Mouse (Mus musculus) adrenal gland, postnatal 36 days (tissue): ENCODE data around the gene Cdiptos. TPM values are rescaled to one million over a fixed set of nuclear protein-coding genes. Genes with fewer than 3 reads are reported as not detected.

ENCODE experiments used
- DNase-seq, 2 experiments: peaks; one replicate each; pipeline ENCODE4 v3.0.0; 2021; ENCODE audit warnings: mixed read lengths in 1 of 2
- total RNA-seq, 2 experiments: library from RNA; stranded (reverse); gene quantifications; 2 replicates each; pipeline ENCODE4 v1.2.3; 2021

Cdiptos gene
- total RNA-seq, 2 experiments from 2014 or later: 0.60 to 0.69 TPM

DNA sequence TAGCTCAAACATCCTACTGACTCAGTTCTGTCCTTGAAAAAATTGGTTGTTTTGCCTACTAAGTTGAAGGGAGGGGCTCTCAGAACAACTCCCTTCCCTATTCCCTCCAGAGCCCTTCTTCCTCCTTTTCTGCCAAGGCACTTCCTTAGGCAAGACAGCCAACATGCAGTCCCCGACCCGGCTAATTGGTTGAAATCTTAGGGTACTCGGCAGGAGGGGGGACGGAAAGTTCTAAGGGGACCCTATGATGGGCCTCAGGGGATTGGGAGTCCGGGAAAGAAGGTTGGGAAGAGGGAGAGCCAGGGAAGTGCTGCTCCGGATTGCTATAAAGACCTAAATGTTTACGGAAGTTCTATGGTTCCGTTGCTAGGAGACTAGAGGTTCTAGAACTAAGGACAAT, 405 bp downstream of the Cdiptos start:
- DNase-seq: peak; percentile 15 to 25

DNA sequence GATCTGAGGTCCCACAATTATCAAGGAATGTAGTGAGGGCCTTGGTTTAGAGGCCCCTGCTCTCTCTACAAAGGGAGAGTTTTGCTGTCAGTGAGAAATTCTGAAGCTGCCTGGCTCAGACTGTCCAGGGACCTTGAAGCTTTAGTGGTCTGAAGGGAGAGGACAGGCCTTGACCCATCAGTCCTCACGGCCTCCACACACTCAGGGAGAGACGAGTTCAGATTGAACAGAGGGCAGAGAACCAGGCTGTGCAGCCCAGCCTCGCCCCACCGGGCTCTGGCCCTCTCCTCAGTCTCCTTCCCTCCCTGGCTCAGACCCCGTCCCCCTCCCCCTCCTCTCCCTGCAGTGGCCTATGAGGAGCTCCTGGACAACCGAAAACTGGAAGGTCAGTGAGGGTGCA, 8.5 kb downstream of the Cdiptos start:
- peak; percentile 50 to 69 for DNase-seq

DNA sequence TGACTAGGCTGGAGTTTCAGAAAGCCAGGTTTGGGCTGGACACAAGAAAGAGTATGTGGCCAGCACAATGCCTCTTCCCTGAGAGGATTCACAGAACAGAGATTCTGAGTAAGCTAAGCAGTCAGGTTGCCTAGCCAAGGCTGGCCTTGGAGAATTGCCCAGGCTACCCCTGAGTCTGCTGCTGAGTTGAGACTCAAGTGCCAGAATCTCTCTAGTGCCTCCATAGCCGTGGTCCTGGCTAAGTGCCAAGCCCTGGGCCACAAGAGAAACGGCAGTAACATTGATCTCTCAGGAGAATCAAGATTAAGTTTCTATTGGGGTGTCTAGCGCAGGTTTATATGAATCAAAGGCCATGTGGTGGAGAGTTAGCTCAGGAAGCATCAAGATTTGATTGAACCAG, 10.3 kb downstream of the Cdiptos start:
- peak in 1 of 2 experiments; percentile 26 for DNase-seq

DNA sequence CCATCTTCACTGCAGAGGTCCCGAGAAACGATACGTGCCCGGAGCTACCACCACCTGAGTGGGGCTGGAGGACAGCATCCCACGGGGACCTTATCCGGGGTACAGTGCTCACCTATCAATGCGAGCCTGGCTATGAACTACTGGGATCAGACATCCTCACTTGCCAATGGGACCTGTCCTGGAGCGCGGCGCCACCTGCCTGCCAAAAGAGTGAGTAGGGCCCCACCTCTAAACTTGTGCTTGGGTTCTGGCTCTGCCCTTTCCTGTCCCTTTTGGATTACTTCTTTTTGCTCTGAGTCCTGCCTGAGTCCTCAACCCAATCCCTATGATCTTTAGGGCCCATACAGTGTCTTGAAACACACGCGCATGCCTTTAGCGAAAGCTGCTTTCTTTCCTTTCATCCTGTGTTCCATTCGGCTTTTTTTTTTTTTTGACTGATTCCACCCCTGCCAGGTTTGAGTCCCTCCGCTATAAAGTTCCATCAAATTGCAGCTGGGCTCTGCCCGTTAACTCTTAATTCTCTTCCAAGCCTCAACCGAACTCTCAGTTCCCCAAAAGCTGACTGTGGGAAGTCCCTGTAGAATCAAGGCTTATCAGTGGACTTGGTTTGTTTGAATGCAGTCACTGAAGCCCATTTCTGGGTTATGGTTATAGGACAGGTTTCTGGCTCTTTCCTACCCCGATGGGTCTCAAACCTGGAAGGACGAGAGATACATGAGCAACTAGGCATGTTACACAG, 12.2 kb downstream of the Cdiptos start:
- peak; percentile 50 to 73 for DNase-seq

DNA sequence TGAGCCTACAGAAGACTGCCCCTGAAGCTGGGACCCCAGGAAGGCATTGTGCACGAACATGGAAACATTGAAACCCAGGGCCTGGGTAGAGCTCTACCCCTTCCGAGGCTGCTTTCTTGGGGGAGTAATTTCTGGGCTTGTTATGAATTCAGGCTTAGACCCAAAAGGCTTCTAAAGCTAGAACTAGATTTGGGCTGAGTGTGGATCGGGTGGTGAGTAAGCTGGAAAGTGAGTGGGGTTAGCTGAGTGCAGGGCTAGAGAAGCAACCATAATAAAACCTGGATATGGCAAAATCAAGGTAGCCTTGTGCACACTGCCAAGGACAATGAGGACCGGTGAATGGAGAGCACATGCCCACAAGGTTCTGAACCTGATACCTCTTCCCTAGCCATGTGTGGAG, 13.9 kb downstream of the Cdiptos start:
- DNase-seq: no peak

DNA sequence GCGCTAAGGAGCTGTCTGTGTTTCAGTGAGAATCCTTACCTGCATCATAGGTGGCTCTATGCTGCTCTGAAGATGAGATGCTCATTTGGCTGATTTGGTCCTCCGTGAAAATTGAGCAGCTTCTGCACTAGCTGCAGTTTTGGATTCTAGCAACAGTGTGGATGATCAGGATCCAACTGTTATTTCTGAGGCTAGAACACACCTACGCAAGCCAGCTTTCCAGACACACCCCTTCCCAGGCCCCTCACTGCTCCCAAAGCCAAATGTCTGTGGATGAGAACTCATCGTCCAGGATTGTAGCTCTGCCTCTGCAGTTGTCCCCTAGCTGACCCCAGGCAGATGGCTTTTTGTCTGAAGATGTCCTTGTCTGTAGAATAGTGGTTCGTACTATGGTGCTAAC, 14.8 kb downstream of the Cdiptos start:
- no peak for DNase-seq

DNA sequence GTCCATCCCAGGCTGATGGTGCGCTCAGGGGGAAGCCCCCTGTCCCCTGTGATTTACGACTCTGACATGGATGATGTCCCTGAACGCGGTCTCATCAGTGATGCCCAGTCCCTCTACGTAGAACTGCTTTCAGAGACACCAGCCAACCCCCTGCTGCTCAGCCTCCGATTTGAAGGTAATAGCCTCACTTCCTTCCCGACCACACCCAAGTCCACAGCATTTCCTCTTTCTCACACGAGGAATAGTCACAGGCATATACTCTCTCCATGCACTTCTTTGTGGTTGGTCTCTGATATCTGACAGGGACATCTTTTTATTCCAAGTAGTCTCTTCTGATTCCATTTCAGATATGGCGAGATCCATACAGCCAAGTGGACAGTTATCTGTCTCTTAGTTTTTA, 16.1 kb downstream of the Cdiptos start:
- no peak for DNase-seq

DNA sequence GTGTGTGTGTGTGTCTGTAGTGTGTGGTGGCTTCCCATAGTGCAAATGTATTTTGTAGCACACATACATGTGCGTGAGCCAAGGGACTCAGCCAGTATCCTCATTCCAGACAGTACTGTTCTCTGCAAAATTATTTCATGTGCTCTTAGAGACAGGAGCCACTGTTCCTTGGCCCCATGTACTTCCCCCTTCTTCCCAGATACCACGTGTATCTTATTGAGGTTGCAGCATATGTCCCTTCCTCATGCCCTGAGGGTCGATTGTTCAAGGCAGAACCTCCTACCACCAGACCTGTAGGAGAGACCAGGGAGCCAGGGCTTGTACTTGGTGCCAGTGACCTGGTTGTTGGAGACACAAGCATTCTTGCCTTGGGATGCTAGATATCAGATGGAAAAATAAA, 20.8 kb downstream of the Cdiptos start:
- no peak for DNase-seq

DNA sequence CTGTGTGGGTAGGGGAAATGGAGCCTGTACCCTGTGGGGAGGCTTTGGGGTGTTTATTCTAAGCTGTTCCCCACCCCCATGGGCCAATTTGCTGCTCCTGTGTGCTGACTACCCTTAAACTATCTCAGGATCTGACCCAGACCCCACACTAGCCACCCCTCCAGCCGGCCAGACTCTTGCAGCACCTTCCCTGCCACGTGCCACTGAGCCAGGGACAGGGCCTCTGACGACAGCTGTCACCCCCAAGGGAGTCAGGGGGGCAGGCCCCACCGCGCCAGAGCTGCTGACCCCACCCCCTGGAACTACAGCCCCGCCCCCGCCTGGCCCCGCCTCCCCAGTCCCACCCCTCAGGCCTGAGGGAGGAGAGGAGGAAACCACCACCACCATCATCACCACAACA, 23.3 kb downstream of the Cdiptos start:
- no peak for DNase-seq

DNA sequence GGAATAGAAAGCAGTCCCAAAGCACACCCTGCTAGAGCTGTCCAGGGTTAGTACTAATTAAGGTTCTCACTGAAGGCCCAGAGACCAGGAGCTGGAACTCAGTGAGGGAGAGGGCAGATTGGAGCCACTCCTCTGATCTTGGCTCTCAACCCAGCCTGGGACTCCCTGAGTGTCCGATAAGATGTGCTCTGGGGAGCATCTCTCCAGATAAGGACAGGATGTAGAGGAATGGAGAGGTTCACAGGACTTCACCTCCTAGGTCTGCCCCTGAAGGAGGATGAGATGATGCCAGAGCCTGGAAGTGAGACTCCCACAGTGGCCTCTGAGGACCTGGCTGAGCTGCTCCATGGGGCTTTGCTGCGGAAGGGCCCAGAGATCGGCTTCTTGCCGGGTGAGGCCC, 24.2 kb downstream of the Cdiptos start:
- DNase-seq: no peak

DNA sequence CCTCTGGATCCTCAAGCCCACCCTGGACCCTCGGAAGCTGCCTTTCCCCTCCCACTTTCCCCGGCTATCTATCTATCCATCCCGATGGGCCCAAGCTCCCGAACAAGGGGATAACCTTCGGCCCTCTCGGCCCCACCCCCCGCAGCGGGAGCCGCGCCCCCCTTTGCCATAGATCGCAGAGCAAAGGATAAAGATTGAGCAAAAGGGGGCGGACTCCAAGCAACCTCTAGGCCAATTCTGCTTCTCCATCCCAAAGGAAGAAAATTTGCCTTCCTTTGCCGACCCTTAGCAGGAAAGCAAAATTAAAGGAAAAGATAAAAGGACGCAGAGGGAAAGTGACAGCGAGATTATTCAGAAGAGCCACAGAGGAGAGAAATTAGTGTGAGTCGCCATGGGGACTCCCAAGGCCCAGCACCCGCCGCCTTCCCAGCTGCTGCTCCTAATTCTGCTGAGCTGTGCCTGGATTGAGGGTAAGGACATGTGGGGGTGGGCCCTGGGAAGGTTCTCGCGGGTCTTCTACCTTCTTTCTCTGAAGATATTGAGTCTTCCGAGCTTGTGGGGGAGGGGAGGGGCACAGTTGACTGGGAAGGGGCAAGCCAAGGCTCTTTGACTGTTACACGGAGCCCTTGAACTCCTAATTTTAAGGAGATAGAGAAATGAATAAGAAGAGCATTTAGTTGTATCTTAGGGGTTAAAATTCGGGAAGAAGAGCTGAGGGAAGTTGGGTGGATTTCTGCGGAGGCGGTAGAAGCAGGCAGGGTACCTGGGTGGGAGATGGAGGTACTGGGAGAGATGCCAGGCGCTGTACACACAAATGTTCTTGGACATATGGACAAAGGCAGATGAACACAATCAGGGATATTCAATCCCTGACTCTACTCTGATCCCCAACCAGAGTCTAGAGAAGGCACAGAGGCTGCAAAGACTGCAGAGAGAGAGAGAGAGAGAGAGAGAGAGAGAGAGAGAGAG, 25.0 kb downstream of the Cdiptos start:
- no peak for DNase-seq

DNA sequence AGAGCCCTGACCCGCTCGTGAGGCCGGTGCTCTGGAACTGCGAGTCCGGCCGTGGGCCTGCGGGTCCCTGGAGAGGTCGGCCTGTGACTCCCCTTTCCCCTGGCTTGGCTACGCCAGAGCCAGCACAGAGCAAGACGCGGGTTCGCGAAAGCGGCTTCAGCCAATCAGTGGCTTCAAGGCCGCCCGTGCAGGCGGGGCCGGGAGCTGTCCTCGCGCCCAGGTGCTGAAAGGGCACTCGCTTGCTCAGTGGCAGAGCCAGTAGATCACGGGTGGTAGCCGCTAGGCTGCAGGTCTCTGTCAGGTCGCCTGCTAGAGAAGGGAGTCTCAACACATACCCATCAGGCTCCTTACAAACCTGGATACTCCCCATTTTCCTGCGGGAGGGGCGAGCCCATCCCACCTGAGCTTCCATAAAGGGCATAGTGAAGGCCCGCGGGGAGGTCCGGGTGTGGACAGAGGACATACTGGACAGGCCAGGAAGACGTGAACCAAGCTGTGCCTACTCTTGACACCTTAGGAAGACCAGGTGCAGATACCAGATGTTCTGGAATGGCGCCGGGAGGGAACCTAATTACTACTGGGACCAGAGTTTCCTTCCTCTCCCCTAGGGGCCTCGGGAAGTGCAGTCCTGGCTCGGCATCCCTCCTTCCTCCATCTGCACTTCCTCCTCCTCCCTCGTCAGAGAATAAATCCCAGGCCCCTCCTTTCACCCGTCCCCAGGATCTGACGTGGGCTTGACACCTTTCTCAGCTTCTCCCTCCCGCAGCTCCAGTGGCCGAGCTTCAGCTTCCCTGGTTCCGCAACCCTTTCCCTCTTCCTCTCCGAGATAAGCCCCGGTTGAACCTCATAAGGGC, 25.9 kb downstream of the Cdiptos start, which contains the start of gene Sez6l2:
Sez6l2 (plus strand) TSS at position 771 of the 854 bp plus-strand sequence.
- peak; percentile 95 to 96 for DNase-seq

DNA sequence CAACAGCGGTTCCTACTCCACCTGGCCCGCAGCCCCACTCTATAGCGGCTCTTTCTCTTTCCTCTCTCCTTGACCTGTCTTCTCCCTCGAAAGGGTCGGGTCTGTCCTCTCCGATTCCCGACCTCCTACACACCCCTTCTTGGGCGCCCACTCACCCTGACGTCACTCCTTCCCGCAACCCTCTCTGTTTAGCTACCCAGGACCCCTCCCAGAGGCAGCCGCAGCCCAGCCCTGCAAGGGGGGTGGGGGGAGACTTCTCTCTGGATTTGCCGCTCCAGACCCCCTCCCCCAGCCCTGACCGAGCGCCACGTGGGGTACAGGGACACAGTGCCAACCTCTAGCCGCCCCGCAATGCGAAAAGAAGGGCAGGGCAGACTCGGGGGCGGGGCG, 26.5 kb downstream of the Cdiptos start, which contains the start of gene Asphd1:
Asphd1 (minus strand) TSS at position 180 of the 390 bp plus-strand sequence.
- no peak for DNase-seq

DNA sequence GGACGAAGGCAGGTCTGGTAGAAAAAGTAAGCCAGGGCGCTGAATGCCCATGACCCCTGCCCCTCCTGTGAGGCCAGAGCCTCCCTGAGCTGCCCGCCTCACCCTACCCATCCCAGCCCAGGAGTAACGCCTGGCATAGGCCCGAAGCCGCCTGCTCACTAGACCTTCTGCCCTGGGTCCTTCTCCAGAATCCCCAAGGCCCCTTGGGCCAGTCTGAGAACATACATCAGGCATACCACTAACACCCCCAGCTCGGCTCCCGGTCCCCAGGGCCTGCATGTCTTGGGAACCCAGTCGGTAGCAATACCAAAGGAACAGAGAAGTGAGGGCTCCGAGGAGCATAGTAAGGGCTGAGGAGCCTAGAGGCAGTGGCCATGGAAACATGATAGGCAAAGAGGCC, 27.3 kb downstream of the Cdiptos start:
- DNase-seq: no peak

DNA sequence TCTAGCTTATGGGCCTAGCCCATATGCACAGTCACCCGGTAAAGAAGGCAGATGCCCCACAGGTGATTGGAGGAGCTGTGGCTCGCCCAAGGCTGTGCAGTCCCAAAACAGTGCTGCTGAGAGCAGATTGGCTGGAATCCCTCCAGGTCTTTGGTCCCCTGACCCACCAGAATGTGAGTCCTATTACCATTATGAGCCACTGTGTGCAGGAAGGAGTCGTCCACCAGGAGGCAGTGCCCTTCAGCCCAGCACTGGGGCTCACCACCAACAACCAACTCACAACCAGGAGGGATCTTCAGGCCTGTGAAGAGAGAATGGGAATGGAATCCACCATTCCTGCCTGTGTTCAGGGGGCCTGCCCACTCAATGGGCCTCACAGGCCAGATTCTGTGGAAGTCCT, 29.4 kb downstream of the Cdiptos start:
- peak in 1 of 2 experiments; percentile 55 for DNase-seq

DNA sequence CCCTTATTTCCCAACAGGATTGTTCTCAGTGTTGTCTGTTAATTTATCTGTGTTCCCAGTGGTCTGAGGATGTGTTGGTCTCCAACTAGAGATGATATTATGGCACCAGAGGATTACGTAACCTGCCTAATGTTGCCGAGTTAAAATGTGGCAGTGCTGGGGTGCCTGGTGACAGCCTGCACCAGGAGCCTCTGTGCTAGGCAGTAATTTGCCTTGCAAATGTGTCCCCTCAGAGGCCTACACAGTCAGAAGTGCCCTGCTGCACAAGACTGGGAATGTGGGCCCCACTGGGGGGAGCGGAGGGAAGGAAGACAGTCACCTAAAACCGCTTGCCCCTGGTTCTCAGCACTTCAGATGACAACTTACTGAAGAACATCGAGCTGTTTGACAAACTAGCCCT, 34.1 kb downstream of the Cdiptos start:
- DNase-seq: no peak

DNA sequence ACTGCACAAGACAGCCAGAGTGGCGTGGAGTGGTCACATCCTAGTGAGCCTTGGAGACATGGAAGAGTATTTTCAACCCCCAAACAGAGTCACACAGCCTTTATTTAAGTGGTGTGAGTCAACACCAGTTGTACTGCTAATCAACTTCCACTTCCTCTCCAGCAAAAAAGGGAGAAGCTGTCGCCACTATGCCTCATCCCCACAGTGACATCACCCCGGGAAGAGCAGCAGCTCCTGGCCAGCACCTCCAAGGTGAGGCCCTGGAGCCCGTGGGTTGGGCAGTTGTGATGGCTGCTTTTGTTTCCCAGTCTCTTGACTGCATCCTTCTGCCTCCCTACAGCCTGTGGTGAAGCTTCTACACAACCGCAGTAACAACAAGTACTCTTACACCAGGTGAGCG, 34.7 kb downstream of the Cdiptos start:
- no peak for DNase-seq

DNA sequence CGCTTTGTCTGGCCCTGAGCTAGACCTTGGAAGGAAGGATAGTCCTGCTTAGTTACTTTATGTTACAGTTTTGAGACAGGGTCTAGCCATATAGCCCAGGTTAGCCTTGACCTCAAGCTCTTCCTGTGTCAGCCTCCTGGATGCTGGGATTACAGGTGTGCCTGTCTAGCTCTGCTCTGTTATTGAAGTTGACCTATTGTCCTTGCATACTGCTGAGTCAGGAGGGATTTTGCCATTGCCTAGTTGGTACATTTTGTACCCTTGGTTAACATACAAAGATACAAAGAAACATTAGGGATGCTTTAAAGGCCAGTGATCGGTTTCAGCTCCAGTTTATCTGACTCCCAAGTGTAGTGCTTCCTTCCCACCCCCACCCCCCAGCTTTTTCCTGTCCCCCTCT, 43.2 kb downstream of the Cdiptos start:
- no peak for DNase-seq

DNA sequence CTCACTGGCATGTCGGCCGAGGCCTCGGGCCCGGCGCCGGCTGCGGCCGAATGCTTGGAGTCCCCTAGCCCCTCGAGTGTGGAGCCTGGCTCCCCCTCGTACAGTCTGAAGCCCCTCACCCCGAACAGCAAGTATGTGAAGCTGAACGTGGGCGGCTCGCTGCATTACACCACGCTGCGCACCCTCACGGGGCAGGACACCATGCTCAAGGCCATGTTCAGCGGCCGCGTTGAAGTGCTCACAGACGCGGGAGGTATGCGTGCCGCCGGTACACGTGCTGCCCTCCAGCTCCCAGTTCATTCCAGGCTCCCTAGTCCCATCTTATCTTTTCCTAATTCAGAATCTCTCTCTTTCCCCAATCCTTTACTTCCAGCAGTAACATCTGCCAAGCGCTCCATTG, 46.9 kb downstream of the Cdiptos start:
- DNase-seq: peak; percentile 62 to 67

DNA sequence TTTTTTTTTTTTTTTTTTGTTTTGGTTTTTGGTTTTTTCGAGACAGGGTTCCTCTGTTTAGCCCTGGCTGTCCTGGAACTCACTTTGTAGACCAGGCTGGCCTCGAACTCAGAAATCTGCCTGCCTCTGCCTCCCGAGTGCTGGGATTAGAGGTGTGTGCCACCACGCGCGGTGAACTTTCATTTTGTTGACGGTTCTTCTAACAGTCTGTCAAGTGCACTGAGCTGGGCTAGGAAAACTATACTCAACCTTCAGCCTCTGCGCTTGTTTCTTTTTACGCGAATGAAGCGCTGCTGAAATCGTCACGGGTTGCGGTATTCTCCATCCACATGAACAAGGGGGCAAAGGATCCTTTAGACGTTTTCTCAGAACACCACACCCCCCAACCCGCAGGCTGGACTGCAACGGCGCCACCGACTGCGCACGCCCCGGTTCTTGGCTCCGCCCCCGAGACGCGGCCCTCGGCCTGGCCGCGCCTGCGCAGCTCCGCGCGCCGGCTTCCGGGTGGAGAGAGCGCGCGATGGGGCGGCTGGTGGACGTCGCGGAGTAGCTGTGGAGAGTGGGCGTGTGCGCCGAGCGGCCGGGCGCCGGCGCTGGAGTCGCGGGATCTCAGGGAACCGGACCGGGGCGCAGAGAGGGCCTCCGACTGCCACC, 47.4 kb downstream of the Cdiptos start, which contains the start of gene Kctd13:
Kctd13 (plus strand) TSS at position 496 of the 654 bp plus-strand sequence.
- peak; percentile 95 to 98 for DNase-seq

DNA sequence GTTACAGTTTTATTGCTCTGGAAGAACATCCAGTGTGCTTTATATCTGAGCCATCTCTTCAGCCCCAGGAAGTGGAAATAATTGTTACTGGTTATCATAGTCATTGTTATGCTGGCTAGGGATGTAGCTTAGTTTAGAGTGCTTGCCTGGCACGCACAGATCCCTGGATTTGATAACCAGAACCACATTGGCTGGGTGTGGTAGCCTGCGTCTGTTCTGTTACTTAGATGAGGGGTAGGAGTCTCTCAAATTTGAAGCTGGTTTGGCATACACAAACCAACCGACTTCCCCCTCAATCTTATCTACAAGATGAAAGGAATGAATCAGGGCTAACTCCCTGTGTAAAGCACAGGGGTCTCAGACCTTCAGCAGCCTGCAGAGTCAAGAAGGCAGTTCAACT, 49.6 kb downstream of the Cdiptos start:
- no peak for DNase-seq
